Mouse (Mus musculus): ENCODE data around the gene Cfap298. TPM values are rescaled to one million over a fixed set of nuclear protein-coding genes. Genes with fewer than 3 reads are reported as not detected.

Cfap298 gene
- polyA plus RNA-seq, 1 experiment from 2014 or later: 47.5 TPM

- no peak overlapping the region for H3K9ac ChIP-seq (ENCODE audit: low read length)
- 32% methylated on average over 5 of the region's 5 CpGs for WGBS
- ATAC-seq (replicated peaks; ENCODE audit: low FRiP score): peak; percentile 55; the same call in 1 of the 2 replicates
- no peak overlapping the region for H3K27ac ChIP-seq (ENCODE audit: low read depth, low read length)
- no peaks in the 10 kb centered on the region for H3K4me1 ChIP-seq (replicated peaks; ENCODE audit: control insufficient read depth, insufficient read depth, low read length)
- H3K4me2 ChIP-seq (ENCODE audit: low read depth, low read length, severe bottlenecking): no peak overlapping the region
- no peak overlapping the region for H3K4me3 ChIP-seq (ENCODE audit: low read depth, low read length)
- H3K36me3 ChIP-seq (ENCODE audit: control insufficient read depth, insufficient read depth, low read length): no peaks in the 10 kb centered on the region
- no peaks in the 10 kb centered on the region for H3K9me3 ChIP-seq (ENCODE audit: control insufficient read depth, low read length)
- peak; percentile 78 for DNase-seq (ENCODE audit: low spot score)
- no peaks in the 10 kb centered on the region for H3K27me3 ChIP-seq (ENCODE audit: control insufficient read depth, insufficient read depth, low read length)
Observed at GRCm38 (mm10) chr16:90925461-90925860, 9.5 kb downstream of the Cfap298 start.

- H3K27me3 ChIP-seq (ENCODE audit: control insufficient read depth, insufficient read depth, low read length): no peaks in the 10 kb centered on the region
- no peaks in the 10 kb centered on the region for H3K9me3 ChIP-seq (ENCODE audit: control insufficient read depth, low read length)
- WGBS: 92% methylated on average over 13 of the region's 13 CpGs
- H3K4me2 ChIP-seq (ENCODE audit: low read depth, low read length, severe bottlenecking): no peak overlapping the region
- no peak overlapping the region for H3K9ac ChIP-seq (ENCODE audit: low read length)
- no peaks in the 10 kb centered on the region for H3K4me1 ChIP-seq (replicated peaks; ENCODE audit: control insufficient read depth, insufficient read depth, low read length)
- DNase-seq (ENCODE audit: low spot score) (peak; percentile 48), ATAC-seq (replicated peaks; ENCODE audit: low FRiP score) (no peak)
- no peaks in the 10 kb centered on the region for H3K36me3 ChIP-seq (ENCODE audit: control insufficient read depth, insufficient read depth, low read length)
- no peak overlapping the region for H3K4me3 ChIP-seq (ENCODE audit: low read depth, low read length)
- H3K27ac ChIP-seq (ENCODE audit: low read depth, low read length): no peak overlapping the region
Observed at GRCm38 (mm10) chr16:90924606-90925370, 10.1 kb downstream of the Cfap298 start.

- 69% methylated on average over 10 of the region's 10 CpGs for WGBS
- H3K27me3 ChIP-seq (ENCODE audit: control insufficient read depth, insufficient read depth, low read length): no peaks in the 10 kb centered on the region
Observed at GRCm38 (mm10) chr16:90921471-90922159, 13.3 kb downstream of the Cfap298 start.

GRCm38 (mm10) chr16:90917156-90917555, 17.8 kb downstream of the Cfap298 start:
- Histone ChIP-seq H3K9me3 (ENCODE audit: control insufficient read depth, low read length) (no peaks in the 10 kb centered on the region), H3K27me3 (ENCODE audit: control insufficient read depth, insufficient read depth, low read length) (no peaks in the 10 kb centered on the region), H3K4me1 (replicated peaks; ENCODE audit: control insufficient read depth, insufficient read depth, low read length) (no peaks in the 10 kb centered on the region), H3K36me3 (ENCODE audit: control insufficient read depth, insufficient read depth, low read length) (no peaks in the 10 kb centered on the region; the same call in 1 of the 2 replicates), H3K27ac (ENCODE audit: low read depth, low read length) (no peak overlapping the region), H3K4me2 (ENCODE audit: low read depth, low read length, severe bottlenecking) (no peak overlapping the region), H3K4me3 (ENCODE audit: low read depth, low read length) (no peak overlapping the region), H3K9ac (ENCODE audit: low read length) (no peak overlapping the region)
- WGBS: 68% methylated on average over 8 of the region's 8 CpGs
- ATAC-seq (replicated peaks; ENCODE audit: low FRiP score): no peak
- DNase-seq (ENCODE audit: low spot score): no peak

More at GRCm38 (mm10) chr16:90921471-90922159, 13.3 kb downstream of the Cfap298 start:
- H3K4me1 ChIP-seq (replicated peaks; ENCODE audit: control insufficient read depth, insufficient read depth, low read length): no peaks in the 10 kb centered on the region
- H3K9me3 ChIP-seq (ENCODE audit: control insufficient read depth, low read length): no peaks in the 10 kb centered on the region
- H3K27ac ChIP-seq (ENCODE audit: low read depth, low read length): no peak overlapping the region
- ATAC-seq (replicated peaks; ENCODE audit: low FRiP score) (no peak), DNase-seq (ENCODE audit: low spot score) (no peak)
- H3K9ac ChIP-seq (ENCODE audit: low read length): no peak overlapping the region
- H3K4me2 ChIP-seq (ENCODE audit: low read depth, low read length, severe bottlenecking): no peak overlapping the region
- no peaks in the 10 kb centered on the region for H3K36me3 ChIP-seq (ENCODE audit: control insufficient read depth, insufficient read depth, low read length)
- no peak overlapping the region for H3K4me3 ChIP-seq (ENCODE audit: low read depth, low read length)

- H3K4me1 ChIP-seq (replicated peaks; ENCODE audit: control insufficient read depth, insufficient read depth, low read length): no peaks in the 10 kb centered on the region
- no peak overlapping the region for H3K4me2 ChIP-seq (ENCODE audit: low read depth, low read length, severe bottlenecking)
- ATAC-seq (replicated peaks; ENCODE audit: low FRiP score) (no peak), DNase-seq (ENCODE audit: low spot score) (no peak)
- H3K36me3 ChIP-seq (ENCODE audit: control insufficient read depth, insufficient read depth, low read length): no peaks in the 10 kb centered on the region; the same call in 1 of the 2 replicates
- no peaks in the 10 kb centered on the region for H3K9me3 ChIP-seq (ENCODE audit: control insufficient read depth, low read length)
- H3K9ac ChIP-seq (ENCODE audit: low read length): 0 out of 2 replicates have a peak overlapping the region, but pooled peaks have one; percentile 14
- 28% methylated on average over 12 of the region's 12 CpGs for WGBS
- H3K27me3 ChIP-seq (ENCODE audit: control insufficient read depth, insufficient read depth, low read length): no peaks in the 10 kb centered on the region
- H3K27ac ChIP-seq (ENCODE audit: low read depth, low read length): no peak overlapping the region
- no peak overlapping the region for H3K4me3 ChIP-seq (ENCODE audit: low read depth, low read length)
Observed at GRCm38 (mm10) chr16:90916040-90916481, 18.9 kb downstream of the Cfap298 start.

- 94% methylated on average over 13 of the region's 13 CpGs for WGBS
Observed at GRCm38 (mm10) chr16:90911766-90912165, 23.1 kb downstream of the Cfap298 start.

GRCm38 (mm10) chr16:90910855-90911533, 23.9 kb downstream of the Cfap298 start:
- ATAC-seq (replicated peaks; ENCODE audit: low FRiP score): no peak
- Histone ChIP-seq H3K4me3 (ENCODE audit: low read depth, low read length) (no peak overlapping the region), H3K36me3 (ENCODE audit: control insufficient read depth, insufficient read depth, low read length) (no peaks in the 10 kb centered on the region; the same call in 1 of the 2 replicates), H3K9me3 (ENCODE audit: control insufficient read depth, low read length) (no peaks in the 10 kb centered on the region), H3K27ac (ENCODE audit: low read depth, low read length) (no peak overlapping the region), H3K4me2 (ENCODE audit: low read depth, low read length, severe bottlenecking) (no peak overlapping the region), H3K4me1 (replicated peaks; ENCODE audit: control insufficient read depth, insufficient read depth, low read length) (no peaks in the 10 kb centered on the region), H3K9ac (ENCODE audit: low read length) (no peak overlapping the region), H3K27me3 (ENCODE audit: control insufficient read depth, insufficient read depth, low read length) (no peaks in the 10 kb centered on the region)
- DNase-seq (ENCODE audit: low spot score): no peak
- 82% methylated on average over 17 of the region's 17 CpGs for WGBS

More at GRCm38 (mm10) chr16:90911766-90912165, 23.1 kb downstream of the Cfap298 start:
- no peaks in the 10 kb centered on the region for H3K4me1 ChIP-seq (replicated peaks; ENCODE audit: control insufficient read depth, insufficient read depth, low read length)
- no peaks in the 10 kb centered on the region for H3K27me3 ChIP-seq (ENCODE audit: control insufficient read depth, insufficient read depth, low read length)
- no peak for DNase-seq (ENCODE audit: low spot score)
- H3K4me3 ChIP-seq (ENCODE audit: low read depth, low read length): no peak overlapping the region
- H3K4me2 ChIP-seq (ENCODE audit: low read depth, low read length, severe bottlenecking): no peak overlapping the region
- no peaks in the 10 kb centered on the region for H3K9me3 ChIP-seq (ENCODE audit: control insufficient read depth, low read length)
- no peak for ATAC-seq (replicated peaks; ENCODE audit: low FRiP score)
- H3K36me3 ChIP-seq (ENCODE audit: control insufficient read depth, insufficient read depth, low read length): no peaks in the 10 kb centered on the region; the same call in 1 of the 2 replicates
- H3K27ac ChIP-seq (ENCODE audit: low read depth, low read length): no peak overlapping the region
- H3K9ac ChIP-seq (ENCODE audit: low read length): no peak overlapping the region

- no peak for DNase-seq (ENCODE audit: low spot score)
- Histone ChIP-seq H3K4me2 (ENCODE audit: low read depth, low read length, severe bottlenecking) (no peak overlapping the region), H3K4me3 (ENCODE audit: low read depth, low read length) (no peak overlapping the region), H3K27me3 (ENCODE audit: control insufficient read depth, insufficient read depth, low read length) (no peaks in the 10 kb centered on the region), H3K36me3 (ENCODE audit: control insufficient read depth, insufficient read depth, low read length) (no peaks in the 10 kb centered on the region), H3K9me3 (ENCODE audit: control insufficient read depth, low read length) (no peaks in the 10 kb centered on the region), H3K4me1 (replicated peaks; ENCODE audit: control insufficient read depth, insufficient read depth, low read length) (no peaks in the 10 kb centered on the region), H3K27ac (ENCODE audit: low read depth, low read length) (no peak overlapping the region), H3K9ac (ENCODE audit: low read length) (no peak overlapping the region)
- ATAC-seq (replicated peaks; ENCODE audit: low FRiP score): no peak
- WGBS: 74% methylated on average over 7 of the region's 7 CpGs
Observed at GRCm38 (mm10) chr16:90907250-90907649, 27.7 kb downstream of the Cfap298 start.
